Mouse (Mus musculus): ENCODE results near the gene Gpr84. TPM values are rescaled to one million over a fixed set of nuclear protein-coding genes. Genes with fewer than 3 reads are reported as not detected.

The Gpr84 gene
- polyA plus RNA-seq, 1 experiment from 2014 or later = 0.10 TPM

DNA sequence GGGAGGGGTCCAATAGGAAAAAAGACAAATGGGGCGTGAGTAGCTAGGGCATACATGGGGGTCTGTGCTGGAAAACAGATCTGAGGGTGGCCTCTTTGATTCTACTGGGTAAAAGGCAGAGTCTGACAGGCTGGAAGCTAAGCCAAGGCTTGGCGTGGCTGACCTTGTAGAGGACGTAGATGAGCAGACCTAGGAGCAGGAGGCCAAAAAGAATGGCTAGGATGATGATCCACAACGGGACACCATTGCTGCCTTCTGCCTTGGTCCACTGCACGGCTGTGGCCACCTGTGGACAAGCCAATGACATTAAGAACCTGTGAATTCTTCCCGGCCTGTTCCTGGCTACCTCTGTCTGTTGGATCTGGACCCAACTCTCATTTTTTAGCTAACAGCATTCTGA, 35.4 kb upstream of the Gpr84 start:
- no peak overlapping the region for H3K4me2 ChIP-seq
- H3K36me3 ChIP-seq (replicated peaks) = peaks cover 26% of the 10 kb centered on the region
- 88% methylated on average over 6 of the region's 6 CpGs for WGBS
- peaks cover 13% of the 10 kb centered on the region for H3K4me1 ChIP-seq
- no peak for ATAC-seq (ENCODE audit: low FRiP score)
- H3K27me3 ChIP-seq = peaks cover 14% of the 10 kb centered on the region
- H3K9ac ChIP-seq = no peak overlapping the region
- H3K4me3 ChIP-seq (replicated peaks) = no peak overlapping the region
- H3K9me3 ChIP-seq = no peaks in the 10 kb centered on the region
- no peak overlapping the region for H3K27ac ChIP-seq

DNA sequence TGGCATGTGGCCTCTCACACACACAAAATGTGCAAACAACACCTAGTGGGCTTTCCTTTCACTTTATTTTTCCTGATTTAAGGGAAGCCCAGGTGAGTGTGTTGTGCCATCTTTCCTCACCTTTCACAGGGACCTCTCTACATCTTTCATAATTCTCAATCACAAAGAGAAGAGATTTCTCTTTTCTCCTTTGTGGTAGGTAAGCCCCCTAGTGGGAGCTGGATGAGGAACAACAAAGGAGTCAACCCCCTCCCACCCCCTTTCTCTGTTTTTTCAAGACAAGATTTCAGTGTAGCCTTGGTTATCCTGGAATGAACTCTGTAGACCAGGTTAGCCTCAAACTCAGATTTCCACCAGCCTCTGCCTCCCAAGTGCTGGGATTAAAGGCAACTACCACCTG, 33.1 kb upstream of the Gpr84 start:
- ATAC-seq (ENCODE audit: low FRiP score) = no peak
- peaks cover 10% of the 10 kb centered on the region; the same call in 1 of the 2 replicates for H3K36me3 ChIP-seq (replicated peaks)
- H3K27ac ChIP-seq = no peak overlapping the region
- H3K4me2 ChIP-seq = no peak overlapping the region
- peaks cover 37% of the 10 kb centered on the region for H3K27me3 ChIP-seq
- no peaks in the 10 kb centered on the region for H3K9me3 ChIP-seq
- H3K9ac ChIP-seq = no peak overlapping the region
- H3K4me1 ChIP-seq = peaks cover 34% of the 10 kb centered on the region
- no peak overlapping the region for H3K4me3 ChIP-seq (replicated peaks)

DNA sequence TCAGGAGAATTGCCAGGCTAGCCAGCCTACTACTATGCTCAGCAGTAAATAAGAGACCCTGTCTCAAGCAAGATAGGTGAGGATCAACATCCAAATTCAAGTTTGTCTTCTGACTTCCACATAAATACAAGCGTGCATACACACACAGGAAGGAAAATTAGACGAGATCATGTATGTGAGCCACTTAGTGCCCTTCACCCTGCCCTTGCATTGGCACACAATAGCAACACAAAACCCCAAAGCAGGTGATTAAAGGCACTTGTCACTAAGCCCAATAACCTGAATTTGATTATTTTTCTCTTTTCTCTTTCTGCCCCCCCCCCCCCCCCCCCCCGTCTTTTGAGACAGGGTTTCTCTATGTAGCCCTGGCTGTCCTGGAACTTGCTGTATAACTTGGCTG, 32.6 kb upstream of the Gpr84 start:
- WGBS = 63% methylated on average over 3 of the region's 3 CpGs
- no peaks in the 10 kb centered on the region for H3K9me3 ChIP-seq
- no peak overlapping the region for H3K4me2 ChIP-seq
- H3K4me1 ChIP-seq = peaks cover 39% of the 10 kb centered on the region
- H3K4me3 ChIP-seq (replicated peaks) = no peak overlapping the region
- H3K27ac ChIP-seq = no peak overlapping the region
- ATAC-seq (ENCODE audit: low FRiP score) = no peak
- no peak overlapping the region for H3K9ac ChIP-seq
- H3K36me3 ChIP-seq (replicated peaks) = peaks cover 10% of the 10 kb centered on the region; the same call in 1 of the 2 replicates
- peaks cover 42% of the 10 kb centered on the region for H3K27me3 ChIP-seq

DNA sequence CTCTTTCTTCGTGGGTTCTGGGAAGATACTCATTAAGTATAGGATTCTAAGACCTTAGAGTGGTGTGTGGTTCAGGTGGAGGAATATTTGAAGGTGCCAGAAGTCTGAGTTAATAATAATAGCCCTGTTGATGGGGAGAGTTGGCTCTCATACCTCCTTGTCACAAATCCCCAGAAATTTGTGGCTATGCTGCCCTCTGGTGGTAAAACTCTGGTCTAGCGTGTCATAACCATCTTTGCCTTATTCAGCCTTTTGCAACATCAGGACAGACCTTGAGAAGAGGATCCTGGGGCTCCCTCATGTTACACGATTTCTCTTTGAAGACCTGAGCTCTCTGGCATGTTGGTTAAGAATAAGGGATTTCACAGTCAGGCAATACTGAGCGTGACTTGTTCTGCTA, 32.0 kb upstream of the Gpr84 start:
- Histone ChIP-seq H3K36me3 (replicated peaks) (peaks cover 10% of the 10 kb centered on the region; the same call in 1 of the 2 replicates), H3K4me3 (replicated peaks) (no peak overlapping the region), H3K27me3 (peaks cover 48% of the 10 kb centered on the region), H3K27ac (no peak overlapping the region), H3K9me3 (no peaks in the 10 kb centered on the region), H3K4me2 (no peak overlapping the region), H3K9ac (no peak overlapping the region), H3K4me1 (peaks cover 41% of the 10 kb centered on the region)
- 15% methylated on average over 4 of the region's 4 CpGs for WGBS
- peak; percentile 42; the same call in 1 of the 2 replicates for ATAC-seq (ENCODE audit: low FRiP score)

DNA sequence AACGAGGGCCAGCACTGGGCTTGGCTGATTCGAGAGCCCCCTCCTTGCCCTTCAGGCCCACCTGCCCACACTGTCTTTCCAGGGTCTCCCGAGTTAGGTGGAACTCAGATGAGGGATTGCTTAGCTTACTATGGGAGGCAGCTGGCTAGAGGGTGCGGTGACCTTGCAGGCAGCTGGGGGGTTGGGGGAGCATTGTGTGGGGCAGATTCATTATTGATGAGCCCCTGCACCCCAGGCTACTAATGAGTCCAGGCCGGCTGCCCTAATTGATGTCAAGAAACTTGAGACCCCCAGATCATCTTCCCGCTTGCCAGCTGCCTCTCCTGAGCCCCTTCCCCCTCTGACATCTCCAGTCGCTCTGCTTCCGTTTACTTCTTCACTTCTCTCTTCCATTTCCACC, 31.1 kb upstream of the Gpr84 start:
- Histone ChIP-seq H3K27ac (no peak overlapping the region), H3K4me3 (replicated peaks) (no peak overlapping the region)
- 37% methylated on average over 8 of the region's 8 CpGs for WGBS

DNA sequence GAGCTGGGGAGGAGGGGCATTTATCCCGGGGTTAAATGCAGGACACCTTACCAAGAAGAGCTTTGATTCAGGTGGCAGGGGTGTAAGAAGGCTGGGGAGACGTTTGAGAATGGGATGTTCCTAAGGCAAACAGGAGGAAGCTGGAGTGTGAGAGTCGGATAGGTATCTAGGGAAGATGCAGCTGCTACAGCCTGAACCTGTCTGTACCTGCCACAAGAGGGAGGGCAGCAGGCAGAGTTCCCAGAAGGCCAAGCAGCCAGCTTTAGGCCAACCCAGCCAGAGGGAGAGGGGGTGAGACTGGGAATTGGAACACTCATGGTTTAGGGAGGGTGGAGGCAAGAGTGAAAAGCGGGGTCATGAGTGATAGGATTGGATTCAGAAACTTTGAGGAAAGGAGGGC, 30.4 kb upstream of the Gpr84 start:
- H3K4me1 ChIP-seq = peaks cover 46% of the 10 kb centered on the region
- no peak overlapping the region for H3K27ac ChIP-seq
- H3K27me3 ChIP-seq = peaks cover 54% of the 10 kb centered on the region

More for the DNA sequence above, 31.1 kb upstream of the Gpr84 start:
- no peak overlapping the region for H3K4me2 ChIP-seq
- peaks cover 10% of the 10 kb centered on the region; the same call in 1 of the 2 replicates for H3K36me3 ChIP-seq (replicated peaks)
- no peak for ATAC-seq (ENCODE audit: low FRiP score)
- peaks cover 54% of the 10 kb centered on the region for H3K27me3 ChIP-seq
- no peak overlapping the region for H3K9ac ChIP-seq
- H3K9me3 ChIP-seq = no peaks in the 10 kb centered on the region
- peaks cover 45% of the 10 kb centered on the region for H3K4me1 ChIP-seq

DNA sequence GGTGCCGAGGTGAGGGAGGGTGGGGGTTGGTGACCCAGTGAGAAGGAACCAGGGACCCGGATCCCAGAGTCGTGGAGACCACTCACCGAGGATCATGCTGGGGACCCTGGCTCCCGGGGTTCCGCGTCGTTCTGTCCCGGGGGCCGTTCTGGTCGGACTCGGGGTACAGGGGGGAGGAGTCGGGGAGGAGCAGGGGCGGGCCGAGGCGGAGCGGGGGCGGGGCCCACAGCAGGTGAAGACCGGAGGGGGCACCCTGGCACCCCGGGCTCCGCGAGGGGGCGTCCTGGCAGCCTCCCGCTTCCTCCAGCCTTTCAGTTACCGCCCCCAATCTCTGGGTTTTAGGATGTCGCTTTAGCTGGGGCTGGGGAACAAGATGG, 29.5 kb upstream of the Gpr84 start, which contains the start of gene Zfp385a:
TSS of gene Zfp385a (minus strand) at position 133 of the 377 bp plus-strand sequence.
- H3K27ac ChIP-seq = no peak within 1 kb of the TSS
- peaks cover 8% of the 10 kb centered on the region; the same call in 1 of the 2 replicates for H3K36me3 ChIP-seq (replicated peaks)
- ATAC-seq (ENCODE audit: low FRiP score) = peak; percentile 65
- WGBS = under 1% methylated on average over 25 of the region's 26 CpGs
- H3K9ac ChIP-seq = peak within 1 kb of the TSS; percentile 59
- H3K4me3 ChIP-seq (replicated peaks) = peak within 1 kb of the TSS; percentile 58
- H3K4me1 ChIP-seq = peaks cover 54% of the 10 kb centered on the region
- peaks cover 62% of the 10 kb centered on the region for H3K27me3 ChIP-seq
- no peaks in the 10 kb centered on the region for H3K9me3 ChIP-seq
- H3K4me2 ChIP-seq = peak within 1 kb of the TSS; percentile 91

More for the DNA sequence above, 30.4 kb upstream of the Gpr84 start:
- Histone ChIP-seq H3K36me3 (replicated peaks) (peaks cover 10% of the 10 kb centered on the region; the same call in 1 of the 2 replicates), H3K4me3 (replicated peaks) (no peak overlapping the region), H3K9ac (no peak overlapping the region), H3K9me3 (no peaks in the 10 kb centered on the region), H3K4me2 (peak overlapping the region; percentile 91)
- 16% methylated on average over 4 of the region's 4 CpGs for WGBS
- ATAC-seq (ENCODE audit: low FRiP score) = no peak

DNA sequence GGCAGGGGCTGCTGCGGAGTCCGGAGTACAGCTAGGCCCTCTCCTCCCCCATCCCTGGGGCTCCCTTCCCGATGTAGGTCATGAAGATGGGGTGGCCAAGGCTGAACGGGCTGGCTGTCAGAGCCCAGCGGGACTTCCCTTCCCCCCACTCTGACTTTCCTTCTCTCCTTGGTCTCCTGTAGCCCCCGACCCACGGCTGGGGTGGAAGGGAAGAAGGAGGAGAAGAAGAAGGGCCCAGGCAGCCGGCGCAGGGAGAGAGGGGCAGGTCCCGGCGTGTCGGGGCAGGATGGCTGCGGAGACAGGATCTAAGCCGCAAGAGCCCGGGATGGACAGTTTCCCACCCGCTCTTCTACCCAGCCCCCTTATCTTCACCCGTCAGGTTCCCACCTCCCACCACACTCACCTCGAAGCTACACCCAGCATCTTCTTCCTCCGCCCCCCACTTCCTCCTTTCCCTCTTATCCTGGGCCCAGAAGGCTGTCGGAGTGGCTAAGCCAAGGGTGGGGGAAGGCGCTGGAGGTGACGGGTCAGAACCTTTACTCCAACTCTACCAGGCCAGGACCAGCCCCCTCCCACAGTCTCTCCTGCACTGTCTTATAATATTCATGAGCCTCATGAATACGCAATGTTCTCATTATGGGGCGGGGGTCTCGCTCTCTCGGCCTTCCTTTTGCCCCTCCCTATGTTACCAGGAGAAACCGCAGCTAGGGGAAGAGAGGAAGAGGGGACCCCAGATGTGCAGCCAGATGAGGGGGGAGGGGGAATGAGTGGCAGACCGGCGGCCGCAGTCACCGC, 29.0 kb upstream of the Gpr84 start:
- ATAC-seq (ENCODE audit: low FRiP score) = peak; percentile 31
- Histone ChIP-seq H3K9me3 (no peaks in the 10 kb centered on the region), H3K4me1 (peaks cover 60% of the 10 kb centered on the region), H3K9ac (peak overlapping the region; percentile 59), H3K27me3 (peaks cover 67% of the 10 kb centered on the region), H3K36me3 (replicated peaks) (peaks cover 2% of the 10 kb centered on the region; the same call in 1 of the 2 replicates), H3K4me2 (peak overlapping the region; percentile 91), H3K27ac (no peak overlapping the region), H3K4me3 (replicated peaks) (peak overlapping the region; percentile 58)
- WGBS = 4% methylated on average over 23 of the region's 31 CpGs

DNA sequence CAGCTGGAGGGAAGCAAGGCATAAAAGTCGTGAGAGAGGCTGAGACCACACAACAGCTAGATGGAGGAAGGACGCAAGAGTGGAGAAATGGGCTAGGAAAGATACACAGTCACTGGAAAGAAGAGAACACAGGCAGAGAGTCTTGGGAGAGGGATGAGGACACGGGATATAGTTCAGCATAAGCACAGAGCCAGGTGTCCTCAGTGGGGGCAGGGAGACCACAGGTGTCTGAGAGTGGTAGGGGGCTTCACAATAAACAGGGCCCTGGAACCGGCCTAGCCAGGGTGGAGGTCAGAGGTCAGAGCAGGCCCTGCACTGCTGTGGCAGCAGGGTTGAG, 28.4 kb upstream of the Gpr84 start:
- Histone ChIP-seq H3K36me3 (replicated peaks) (no peaks in the 10 kb centered on the region), H3K9ac (peak overlapping the region; percentile 59; the same call in 1 of the 2 replicates), H3K4me3 (replicated peaks) (peak overlapping the region; percentile 58; the same call in 1 of the 2 replicates), H3K4me2 (peak overlapping the region; percentile 91), H3K4me1 (peaks cover 65% of the 10 kb centered on the region), H3K27me3 (peaks cover 68% of the 10 kb centered on the region), H3K27ac (no peak overlapping the region), H3K9me3 (no peaks in the 10 kb centered on the region)
- no peak for ATAC-seq (ENCODE audit: low FRiP score)
- WGBS = 34% methylated on average over 4 of the region's 4 CpGs

DNA sequence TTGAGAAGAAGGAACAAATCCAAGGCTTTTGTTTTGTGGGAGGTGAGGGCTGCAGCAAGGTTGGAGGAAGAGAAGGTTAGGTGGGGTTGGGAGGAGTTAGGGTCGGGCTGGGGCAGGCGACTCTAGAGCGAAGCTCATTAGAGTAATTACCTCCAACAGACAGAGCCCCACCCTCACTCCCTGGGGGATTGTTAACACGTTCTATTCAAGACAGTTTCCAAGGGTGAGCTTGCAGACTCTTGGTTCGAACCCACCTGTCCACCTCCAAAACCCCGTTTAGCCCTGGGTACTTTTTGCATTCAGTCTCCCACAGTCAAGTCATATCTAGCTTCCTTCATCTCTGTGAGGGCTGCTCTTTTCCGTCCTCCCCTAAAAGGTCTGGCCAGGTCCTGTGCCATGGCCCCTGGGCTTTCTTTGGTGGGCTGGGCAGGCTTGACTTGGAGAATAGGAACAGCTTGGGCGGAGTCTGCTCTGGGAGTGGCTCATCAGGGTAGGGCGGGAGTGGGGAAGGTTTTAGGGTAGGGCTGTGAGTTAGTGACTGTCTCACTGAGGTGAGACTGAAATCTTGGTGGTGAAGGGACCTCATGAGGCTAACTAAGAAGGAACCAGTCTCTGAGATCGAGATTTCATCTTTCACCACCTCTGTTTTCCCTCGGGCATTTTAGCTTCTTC, 26.7 kb upstream of the Gpr84 start:
- H3K4me3 ChIP-seq (replicated peaks) = no peak overlapping the region
- no peak overlapping the region for H3K4me2 ChIP-seq
- H3K9ac ChIP-seq = no peak overlapping the region
- no peak overlapping the region for H3K27ac ChIP-seq
- H3K9me3 ChIP-seq = no peaks in the 10 kb centered on the region
- H3K4me1 ChIP-seq = peaks cover 80% of the 10 kb centered on the region
- H3K27me3 ChIP-seq = peaks cover 70% of the 10 kb centered on the region
- no peak for ATAC-seq (ENCODE audit: low FRiP score)
- 16% methylated on average over 11 of the region's 11 CpGs for WGBS
- H3K36me3 ChIP-seq (replicated peaks) = no peaks in the 10 kb centered on the region

DNA sequence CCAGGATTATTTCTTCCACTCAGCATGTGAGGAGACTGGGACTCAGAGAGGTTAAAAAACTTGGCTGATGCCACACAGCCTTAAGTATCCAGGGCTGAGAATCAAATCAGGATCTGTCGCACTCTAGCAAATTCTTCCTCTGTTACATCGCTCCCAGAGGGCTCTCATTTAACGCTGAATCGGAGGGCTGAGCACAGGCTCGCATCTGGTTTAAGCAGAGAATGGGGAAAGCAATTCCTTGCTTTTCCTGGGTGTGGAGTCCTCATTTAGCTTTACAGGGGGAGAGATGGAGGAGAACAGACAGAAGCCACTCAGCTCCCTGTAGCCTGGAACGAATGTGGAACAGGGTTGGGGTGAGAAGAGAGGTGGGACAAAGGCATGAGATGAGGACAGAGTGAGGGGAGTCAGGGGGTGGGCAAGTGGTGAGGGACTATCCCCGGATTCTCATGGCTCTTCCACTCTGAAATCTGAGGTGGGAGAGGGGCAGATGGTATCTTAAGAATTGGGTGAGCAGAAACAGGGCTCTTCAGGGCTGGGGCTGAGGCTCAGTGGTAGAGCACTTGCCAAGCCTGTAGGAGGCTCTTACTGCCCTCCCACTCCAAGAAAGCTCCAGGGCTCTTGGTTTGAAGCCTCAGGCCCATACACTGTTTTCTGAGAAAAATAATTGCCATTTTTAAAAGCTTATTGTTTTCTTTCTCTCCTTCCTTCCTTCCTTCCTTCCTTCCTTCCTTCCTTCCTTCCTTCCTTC, 25.2 kb upstream of the Gpr84 start:
- no peak overlapping the region for H3K4me3 ChIP-seq (replicated peaks)
- no peaks in the 10 kb centered on the region for H3K9me3 ChIP-seq
- H3K4me2 ChIP-seq = no peak overlapping the region
- 0 out of 2 replicates have a peak overlapping the region, but pooled peaks have one; percentile 25 for H3K27ac ChIP-seq
- H3K27me3 ChIP-seq = peaks cover 56% of the 10 kb centered on the region
- peaks cover 68% of the 10 kb centered on the region for H3K4me1 ChIP-seq
- no peak for ATAC-seq (ENCODE audit: low FRiP score)
- 31% methylated on average over 7 of the region's 7 CpGs for WGBS
- no peaks in the 10 kb centered on the region for H3K36me3 ChIP-seq (replicated peaks)
- H3K9ac ChIP-seq = no peak overlapping the region

DNA sequence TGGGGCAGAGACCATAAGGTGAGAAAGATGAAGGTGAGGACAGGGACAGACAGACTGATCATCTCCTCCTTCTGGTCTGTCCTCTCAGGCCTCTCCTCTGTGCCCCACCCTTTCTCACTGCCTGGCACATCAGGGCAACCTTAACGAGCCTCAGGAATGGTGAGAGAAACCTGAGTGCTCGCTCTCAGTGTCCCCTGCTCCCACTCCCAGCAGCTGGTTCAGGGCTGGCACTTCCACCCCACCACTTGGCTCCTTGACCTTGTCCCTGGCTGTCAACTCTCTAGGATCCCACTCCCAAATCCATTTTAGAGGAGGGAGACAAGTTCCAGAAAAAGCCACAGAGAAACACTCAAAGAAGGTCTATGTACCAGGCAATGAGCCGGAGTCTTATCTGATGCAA, 24.6 kb upstream of the Gpr84 start:
- WGBS = 56% methylated on average over 3 of the region's 3 CpGs
- Histone ChIP-seq H3K4me2 (no peak overlapping the region), H3K27me3 (peaks cover 49% of the 10 kb centered on the region), H3K36me3 (replicated peaks) (no peaks in the 10 kb centered on the region), H3K9ac (no peak overlapping the region), H3K9me3 (no peaks in the 10 kb centered on the region), H3K4me3 (replicated peaks) (no peak overlapping the region), H3K4me1 (peaks cover 62% of the 10 kb centered on the region), H3K27ac (no peak overlapping the region)
- ATAC-seq (ENCODE audit: low FRiP score) = no peak

Data from forebrain, embryonic 12.5 days (tissue).